Mouse (Mus musculus): ENCODE measurements around the gene Hcrtr2. TPM values are rescaled to one million over a fixed set of nuclear protein-coding genes. Genes with fewer than 3 reads are reported as not detected.
A peak's percentile ranks its signal among the peaks of the same experiment; 100 is the strongest.

Hcrtr2 gene
- polyA plus RNA-seq, 1 experiment from 2014 or later = 0.08 TPM

- Histone ChIP-seq H3K36me3 (ENCODE audit: insufficient read depth, low read length) (no peaks in the 10 kb centered on the region), H3K4me2 (ENCODE audit: low read length) (peak overlapping the region; percentile 67), H3K27me3 (ENCODE audit: insufficient read depth, low read length) (no peaks in the 10 kb centered on the region; the same call in 1 of the 2 replicates), H3K27ac (no peak overlapping the region), H3K4me3 (replicated peaks; ENCODE audit: low read depth, low read length) (peak overlapping the region; percentile 32), H3K9ac (ENCODE audit: low read depth, low read length) (no peak overlapping the region), H3K4me1 (replicated peaks; ENCODE audit: insufficient read depth, low read length) (peaks cover 6% of the 10 kb centered on the region; the same call in 1 of the 2 replicates), H3K9me3 (replicated peaks; ENCODE audit: low read length) (no peaks in the 10 kb centered on the region)
- WGBS = 4% methylated on average over 24 of the region's 24 CpGs
- ATAC-seq (replicated peaks; ENCODE audit: low FRiP score, low read depth) (no peak), DNase-seq (ENCODE audit: low spot score) (peak; percentile 3)
- no peak for TF ChIP-seq CTCF (IDR thresholded peaks at IDR 0.05; ENCODE audit: low read depth)
Observed at GRCm38 (mm10) chr9:76322122-76323052, 1.3 kb downstream of the Hcrtr2 start.

DNA sequence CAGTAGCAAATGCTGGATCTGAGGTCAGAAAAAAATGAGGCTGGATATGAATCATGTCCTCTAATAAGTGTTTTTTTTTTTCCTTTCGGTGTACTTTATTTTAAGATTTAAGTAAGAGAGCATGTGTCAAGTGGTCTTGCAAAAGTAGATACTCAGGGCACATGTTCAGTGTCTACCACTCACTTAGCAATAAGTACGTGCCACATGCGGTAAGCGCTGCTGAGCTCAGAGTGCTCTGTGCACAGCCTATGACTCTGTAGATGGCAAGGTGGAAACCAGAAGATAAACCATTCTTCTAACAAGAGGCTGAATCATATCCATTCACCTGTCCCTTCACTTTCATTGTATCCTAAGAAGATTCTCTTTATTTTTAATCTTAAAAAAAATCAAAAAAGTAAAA lies 2.1 kb downstream of the Hcrtr2 start:
- Histone ChIP-seq H3K9me3 (replicated peaks; ENCODE audit: low read length) (no peaks in the 10 kb centered on the region), H3K4me1 (replicated peaks; ENCODE audit: insufficient read depth, low read length) (peaks cover 6% of the 10 kb centered on the region; the same call in 1 of the 2 replicates)
- ATAC-seq (replicated peaks; ENCODE audit: low FRiP score, low read depth) = no peak

GRCm38 (mm10) chr9:76320755-76321154 lies 2.9 kb downstream of the Hcrtr2 start:
- Histone ChIP-seq H3K36me3 (ENCODE audit: insufficient read depth, low read length) (no peaks in the 10 kb centered on the region), H3K4me3 (replicated peaks; ENCODE audit: low read depth, low read length) (no peak overlapping the region), H3K9me3 (replicated peaks; ENCODE audit: low read length) (no peaks in the 10 kb centered on the region), H3K27me3 (ENCODE audit: insufficient read depth, low read length) (no peaks in the 10 kb centered on the region; the same call in 1 of the 2 replicates), H3K9ac (ENCODE audit: low read depth, low read length) (no peak overlapping the region), H3K4me1 (replicated peaks; ENCODE audit: insufficient read depth, low read length) (peaks cover 6% of the 10 kb centered on the region; the same call in 1 of the 2 replicates), H3K27ac (no peak overlapping the region), H3K4me2 (ENCODE audit: low read length) (no peak overlapping the region)
- no peak for TF ChIP-seq CTCF (IDR thresholded peaks at IDR 0.05; ENCODE audit: low read depth)
- 80% methylated on average over 1 of the region's 1 CpGs for WGBS
- DNase-seq (ENCODE audit: low spot score) (no peak), ATAC-seq (replicated peaks; ENCODE audit: low FRiP score, low read depth) (no peak)

More for the DNA sequence above, 2.1 kb downstream of the Hcrtr2 start:
- no peak for DNase-seq (ENCODE audit: low spot score)
- TF ChIP-seq CTCF (IDR thresholded peaks at IDR 0.05; ENCODE audit: low read depth) = no peak
- H3K4me3 ChIP-seq (replicated peaks; ENCODE audit: low read depth, low read length) = no peak overlapping the region
- no peak overlapping the region for H3K27ac ChIP-seq
- no peaks in the 10 kb centered on the region for H3K36me3 ChIP-seq (ENCODE audit: insufficient read depth, low read length)
- H3K27me3 ChIP-seq (ENCODE audit: insufficient read depth, low read length) = no peaks in the 10 kb centered on the region; the same call in 1 of the 2 replicates
- 84% methylated on average over 4 of the region's 4 CpGs for WGBS
- H3K9ac ChIP-seq (ENCODE audit: low read depth, low read length) = no peak overlapping the region
- no peak overlapping the region for H3K4me2 ChIP-seq (ENCODE audit: low read length)

DNA sequence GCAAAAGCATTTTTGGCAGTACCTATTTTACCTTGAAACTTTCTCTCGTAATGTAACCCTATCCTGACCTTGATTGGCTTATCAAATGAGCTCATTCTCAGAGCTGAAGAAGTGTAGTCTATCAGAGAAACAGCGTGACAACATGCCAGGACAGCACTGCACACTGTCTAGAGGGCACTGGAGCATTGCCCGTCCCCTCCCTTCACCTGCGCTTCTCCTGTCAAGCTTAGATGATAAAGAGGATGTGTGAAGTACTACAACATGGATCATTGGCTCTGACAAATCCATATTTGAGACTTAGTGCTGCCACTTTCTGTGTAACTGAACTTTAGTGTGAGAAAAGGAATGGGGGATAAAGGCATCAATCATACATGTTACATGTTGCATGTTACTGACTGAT lies 5.4 kb downstream of the Hcrtr2 start:
- no peak overlapping the region for H3K27ac ChIP-seq
- H3K9ac ChIP-seq (ENCODE audit: low read depth, low read length) = no peak overlapping the region
- H3K27me3 ChIP-seq (ENCODE audit: insufficient read depth, low read length) = no peaks in the 10 kb centered on the region; the same call in 1 of the 2 replicates
- 80% methylated on average over 4 of the region's 4 CpGs for WGBS
- H3K4me3 ChIP-seq (replicated peaks; ENCODE audit: low read depth, low read length) = no peak overlapping the region
- no peak overlapping the region for H3K4me2 ChIP-seq (ENCODE audit: low read length)
- TF ChIP-seq CTCF (IDR thresholded peaks at IDR 0.05; ENCODE audit: low read depth) = no peak
- no peaks in the 10 kb centered on the region for H3K36me3 ChIP-seq (ENCODE audit: insufficient read depth, low read length)
- ATAC-seq (replicated peaks; ENCODE audit: low FRiP score, low read depth) (no peak), DNase-seq (ENCODE audit: low spot score) (no peak)
- H3K9me3 ChIP-seq (replicated peaks; ENCODE audit: low read length) = no peaks in the 10 kb centered on the region
- H3K4me1 ChIP-seq (replicated peaks; ENCODE audit: insufficient read depth, low read length) = peaks cover 6% of the 10 kb centered on the region; the same call in 1 of the 2 replicates

DNA sequence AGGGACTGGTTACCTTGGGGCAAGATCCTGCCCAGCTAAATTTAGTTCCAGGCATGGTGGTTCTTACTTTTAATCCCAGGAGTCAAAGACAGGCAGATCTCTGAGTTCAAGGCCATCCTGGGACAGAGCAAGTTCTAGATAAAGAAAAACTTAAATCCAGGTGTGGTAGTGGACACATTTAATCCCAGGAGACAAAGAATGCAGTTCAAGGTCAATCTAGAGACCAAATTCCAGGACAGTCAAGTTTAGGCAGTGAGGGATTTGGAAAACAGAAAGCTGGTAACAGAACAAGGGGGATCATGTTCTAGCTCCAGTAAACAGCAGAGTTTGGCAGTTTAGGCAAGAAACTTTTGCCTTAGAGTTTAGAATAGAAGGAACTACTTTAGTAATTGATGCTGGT lies 8.6 kb downstream of the Hcrtr2 start:
- DNase-seq (ENCODE audit: low spot score) = no peak
- Histone ChIP-seq H3K4me1 (replicated peaks; ENCODE audit: insufficient read depth, low read length) (no peaks in the 10 kb centered on the region), H3K9ac (ENCODE audit: low read depth, low read length) (no peak overlapping the region), H3K27ac (no peak overlapping the region), H3K9me3 (replicated peaks; ENCODE audit: low read length) (no peaks in the 10 kb centered on the region), H3K36me3 (ENCODE audit: insufficient read depth, low read length) (no peaks in the 10 kb centered on the region), H3K4me3 (replicated peaks; ENCODE audit: low read depth, low read length) (no peak overlapping the region), H3K27me3 (ENCODE audit: insufficient read depth, low read length) (no peaks in the 10 kb centered on the region), H3K4me2 (ENCODE audit: low read length) (no peak overlapping the region)
- no peak for TF ChIP-seq CTCF (IDR thresholded peaks at IDR 0.05; ENCODE audit: low read depth)
- no peak for ATAC-seq (replicated peaks; ENCODE audit: low FRiP score, low read depth)

GRCm38 (mm10) chr9:76313921-76314320 lies 9.7 kb downstream of the Hcrtr2 start:
- DNase-seq (ENCODE audit: low spot score) = no peak
- Histone ChIP-seq H3K9me3 (replicated peaks; ENCODE audit: low read length) (no peaks in the 10 kb centered on the region), H3K4me2 (ENCODE audit: low read length) (no peak overlapping the region), H3K9ac (ENCODE audit: low read depth, low read length) (no peak overlapping the region), H3K27ac (no peak overlapping the region), H3K4me1 (replicated peaks; ENCODE audit: insufficient read depth, low read length) (no peaks in the 10 kb centered on the region), H3K36me3 (ENCODE audit: insufficient read depth, low read length) (no peaks in the 10 kb centered on the region), H3K27me3 (ENCODE audit: insufficient read depth, low read length) (no peaks in the 10 kb centered on the region), H3K4me3 (replicated peaks; ENCODE audit: low read depth, low read length) (no peak overlapping the region)
- ATAC-seq (replicated peaks; ENCODE audit: low FRiP score, low read depth) = no peak
- no peak for TF ChIP-seq CTCF (IDR thresholded peaks at IDR 0.05; ENCODE audit: low read depth)
